Mouse (Mus musculus): ENCODE measurements around the gene Pask.

DNA sequence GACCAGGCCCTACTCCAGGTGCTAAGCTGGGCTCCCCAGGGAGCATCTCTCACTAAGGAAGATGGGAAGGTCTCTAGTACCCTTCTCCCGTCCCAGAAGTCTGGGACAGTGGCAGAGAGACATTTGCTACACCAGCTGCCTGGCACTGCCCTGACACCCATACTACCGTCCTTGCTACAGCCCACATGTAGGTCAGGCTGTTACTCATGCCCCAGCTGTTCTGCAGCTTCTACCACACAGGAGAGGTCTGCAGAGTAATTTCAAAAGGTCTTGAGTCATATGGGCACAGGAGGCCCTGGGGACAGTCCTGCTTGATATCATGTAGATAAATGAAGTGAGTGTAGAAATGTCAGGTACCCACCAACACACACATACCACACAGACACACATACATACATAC, 45.6 kb upstream of the Pask start:
- TF ChIP-seq CTCF (IDR thresholded peaks at IDR 0.05; ENCODE audit: low read depth) (no peak), EP300 (optimal IDR thresholded peaks at IDR 0.05) (no peak)
